Mouse (Mus musculus): ENCODE measurements around the gene Bad.

GRCm38 (mm10) chr19:6940396-6941351 is 987 bp upstream of the Bad start:
- TF ChIP-seq CTCF (IDR thresholded peaks at IDR 0.05; ENCODE audit: insufficient read depth, low read length) (no peak), POLR2A (IDR thresholded peaks at IDR 0.05; ENCODE audit: borderline replicate concordance, extremely low read depth, low read depth, low read length) (no peak)
